Mouse (Mus musculus): Measurements from ENCODE around the gene Ddx23.

- TF ChIP-seq CTCF (IDR thresholded peaks at IDR 0.05; ENCODE audit: extremely low read depth, insufficient read depth, low read length) (peak; percentile 68), POLR2A (IDR thresholded peaks at IDR 0.05; ENCODE audit: extremely low read depth, insufficient read depth, low read length) (peak; percentile 59; the same call in 1 of the 2 replicates)
These were observed 45.2 kb upstream of the Ddx23 start, which contains the start of gene Ccdc65 for GRCm38 (mm10) chr15:98707766-98708372.
